Mouse (Mus musculus): Measurements from ENCODE around the gene Rpusd3. TPM values are rescaled to one million over a fixed set of nuclear protein-coding genes. Genes with fewer than 3 reads are reported as not detected.

Gene Rpusd3
- polyA plus RNA-seq, 1 experiment from 2014 or later, result 18.8 TPM

DNA sequence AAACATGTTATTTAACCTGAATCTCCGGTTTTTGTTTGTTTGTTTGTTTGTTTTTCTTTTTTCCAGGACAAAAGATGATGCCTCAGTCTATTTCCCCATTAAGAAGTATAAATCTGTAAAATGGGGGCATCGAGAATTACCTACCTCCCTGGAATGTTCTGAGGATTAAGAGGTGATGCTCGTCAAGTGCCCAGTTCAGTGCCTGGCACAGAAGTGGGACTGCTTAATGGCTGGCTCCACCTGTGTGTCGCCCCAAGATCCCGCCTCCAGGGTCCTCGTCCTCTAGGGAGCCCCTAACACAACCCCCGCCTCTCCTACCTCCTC is 42.0 kb downstream of the Rpusd3 start:
- H3K36me3 ChIP-seq (ENCODE audit: insufficient read depth), result peaks cover 58% of the 10 kb centered on the region
- no peaks in the 10 kb centered on the region for H3K9me3 ChIP-seq (ENCODE audit: low read depth, low read length)
- peaks cover 14% of the 10 kb centered on the region; the same call in 1 of the 2 replicates for H3K4me1 ChIP-seq (ENCODE audit: insufficient read depth)
- no peak; the same call in 1 of the 2 replicates for TF ChIP-seq CTCF (IDR thresholded peaks at IDR 0.05; ENCODE audit: low read depth)
- H3K27ac ChIP-seq (ENCODE audit: low read depth), result peak overlapping the region; percentile 95
- H3K9ac ChIP-seq, result peak overlapping the region; percentile 90
- H3K27me3 ChIP-seq (ENCODE audit: insufficient read depth, low read length), result no peaks in the 10 kb centered on the region
- 3% methylated on average over 7 of the region's 7 CpGs for WGBS
- peak overlapping the region; percentile 98 for H3K4me3 ChIP-seq (ENCODE audit: low read depth, low read length)
- peak overlapping the region; percentile 73 for H3K4me2 ChIP-seq
- DNase-seq, result no peak
- ATAC-seq (ENCODE audit: insufficient read depth), result no peak

DNA sequence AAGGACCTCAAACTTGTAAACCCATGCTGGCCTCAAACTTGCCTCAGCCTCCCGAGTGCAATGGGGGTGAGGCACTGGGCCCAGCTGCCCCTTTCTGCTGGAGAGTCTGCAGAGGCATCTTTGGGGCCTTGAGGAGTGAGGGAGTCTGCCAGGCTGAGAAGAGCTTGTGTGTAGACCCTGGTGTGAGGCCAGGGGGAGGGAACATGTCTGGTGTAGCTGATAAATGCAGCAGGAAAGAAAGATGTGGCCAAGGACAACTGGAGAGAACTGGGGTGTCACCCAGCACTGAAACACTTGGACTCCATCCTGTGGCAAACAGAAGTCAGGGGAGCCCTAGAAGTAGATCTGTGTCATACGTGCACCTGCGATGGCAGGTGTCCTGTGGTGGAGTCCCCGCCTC is 45.6 kb downstream of the Rpusd3 start:
- DNase-seq, result no peak
- Histone ChIP-seq H3K27ac (ENCODE audit: low read depth) (no peak overlapping the region), H3K36me3 (ENCODE audit: insufficient read depth) (peaks cover 75% of the 10 kb centered on the region), H3K9ac (no peak overlapping the region), H3K27me3 (ENCODE audit: insufficient read depth, low read length) (no peaks in the 10 kb centered on the region), H3K4me3 (ENCODE audit: low read depth, low read length) (no peak overlapping the region), H3K4me2 (no peak overlapping the region), H3K4me1 (ENCODE audit: insufficient read depth) (peaks cover 5% of the 10 kb centered on the region; the same call in 1 of the 2 replicates), H3K9me3 (ENCODE audit: low read depth, low read length) (no peaks in the 10 kb centered on the region)
- 88% methylated on average over 4 of the region's 4 CpGs for WGBS
- ATAC-seq (ENCODE audit: insufficient read depth), result no peak
- TF ChIP-seq CTCF (IDR thresholded peaks at IDR 0.05; ENCODE audit: low read depth), result no peak

DNA sequence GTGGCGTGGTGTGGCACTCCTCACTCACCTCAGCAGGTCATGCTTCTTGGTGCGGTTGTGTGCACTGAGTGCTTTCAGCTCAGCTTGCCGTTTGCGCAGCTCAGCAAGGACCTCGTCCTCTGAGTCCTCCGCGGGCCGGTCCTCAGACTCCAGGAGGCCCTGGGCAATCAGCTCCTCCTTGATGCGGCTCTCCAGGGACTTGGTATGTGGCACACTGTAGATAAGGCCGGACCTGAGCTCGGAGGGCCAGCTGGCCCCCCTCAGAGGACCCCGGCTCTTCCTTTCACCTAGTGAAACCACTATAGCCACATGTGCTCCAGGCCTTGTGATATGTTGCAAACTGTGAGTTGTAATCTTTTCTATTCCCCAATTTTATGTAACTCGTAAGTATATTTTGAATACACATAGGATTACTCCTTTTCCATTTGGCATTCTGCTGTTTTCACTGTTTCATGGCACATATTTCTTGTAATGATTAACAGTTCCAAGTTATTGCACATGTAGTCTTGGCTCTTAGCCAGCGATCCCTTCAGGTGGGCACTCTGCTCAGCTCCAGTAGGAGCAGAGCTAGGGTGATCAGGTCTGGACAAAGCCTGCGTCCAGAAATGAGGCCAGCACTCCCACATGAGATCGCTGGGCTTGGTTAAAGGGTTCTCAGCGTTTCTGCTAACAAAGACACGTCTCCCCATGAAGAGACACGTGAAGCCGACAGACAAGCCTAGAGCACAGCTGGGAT is 48.8 kb downstream of the Rpusd3 start:
- Histone ChIP-seq H3K27ac (ENCODE audit: low read depth) (no peak overlapping the region), H3K4me1 (ENCODE audit: insufficient read depth) (no peaks in the 10 kb centered on the region), H3K4me3 (ENCODE audit: low read depth, low read length) (no peak overlapping the region), H3K27me3 (ENCODE audit: insufficient read depth, low read length) (no peaks in the 10 kb centered on the region), H3K9me3 (ENCODE audit: low read depth, low read length) (no peaks in the 10 kb centered on the region), H3K36me3 (ENCODE audit: insufficient read depth) (peaks cover 84% of the 10 kb centered on the region), H3K4me2 (no peak overlapping the region), H3K9ac (no peak overlapping the region)
- no peak for TF ChIP-seq CTCF (IDR thresholded peaks at IDR 0.05; ENCODE audit: low read depth)
- ATAC-seq (ENCODE audit: insufficient read depth) (no peak), DNase-seq (peak; percentile 12)
- WGBS, result 84% methylated on average over 20 of the region's 20 CpGs

DNA sequence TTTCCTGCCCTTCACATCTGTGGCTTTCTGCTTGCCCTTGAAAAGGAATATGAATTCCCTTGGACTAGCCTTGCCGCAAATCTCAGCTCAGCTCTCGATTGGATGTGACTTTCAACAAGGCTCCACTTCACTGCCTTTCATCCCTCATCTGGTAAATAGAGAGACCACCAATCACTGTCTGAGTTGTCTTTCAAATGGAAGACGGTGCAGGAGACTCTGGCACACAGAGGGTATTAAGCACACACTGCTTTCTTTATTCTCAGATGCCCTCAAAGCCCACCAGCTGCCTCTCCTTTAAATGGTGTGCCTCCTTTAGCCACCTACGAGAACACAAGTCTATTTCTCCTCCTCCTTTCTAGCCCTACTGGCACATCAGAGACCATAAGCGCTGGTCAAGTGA is 50.6 kb downstream of the Rpusd3 start:
- Histone ChIP-seq H3K9me3 (ENCODE audit: low read depth, low read length) (no peaks in the 10 kb centered on the region), H3K27me3 (ENCODE audit: insufficient read depth, low read length) (no peaks in the 10 kb centered on the region), H3K4me2 (no peak overlapping the region), H3K4me3 (ENCODE audit: low read depth, low read length) (no peak overlapping the region), H3K9ac (no peak overlapping the region), H3K4me1 (ENCODE audit: insufficient read depth) (no peaks in the 10 kb centered on the region), H3K36me3 (ENCODE audit: insufficient read depth) (peaks cover 66% of the 10 kb centered on the region), H3K27ac (ENCODE audit: low read depth) (no peak overlapping the region)
- no peak for DNase-seq
- TF ChIP-seq CTCF (IDR thresholded peaks at IDR 0.05; ENCODE audit: low read depth), result no peak
- 76% methylated on average over 5 of the region's 5 CpGs for WGBS
- no peak for ATAC-seq (ENCODE audit: insufficient read depth)

DNA sequence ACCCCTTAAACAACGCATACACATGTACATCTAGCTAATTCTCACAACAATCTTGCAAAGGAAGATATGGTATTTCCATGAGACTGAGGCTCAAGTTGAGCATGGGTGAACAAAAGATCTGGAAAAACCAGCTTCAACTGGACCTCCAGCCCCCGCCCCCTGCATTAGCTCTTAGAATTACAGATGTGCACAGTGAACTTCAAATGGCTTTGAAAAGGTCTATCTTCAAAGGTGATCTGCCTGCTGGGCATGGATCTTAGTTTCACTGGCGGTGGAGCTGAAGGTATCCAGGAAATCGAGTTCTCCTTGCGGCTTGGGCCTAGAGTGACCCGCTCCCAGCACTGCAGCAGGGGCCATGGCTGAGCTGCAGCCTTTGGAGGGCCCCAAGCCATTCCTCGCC is 51.0 kb downstream of the Rpusd3 start:
- no peak overlapping the region for H3K4me3 ChIP-seq (ENCODE audit: low read depth, low read length)
- H3K4me2 ChIP-seq, result no peak overlapping the region
- no peaks in the 10 kb centered on the region for H3K9me3 ChIP-seq (ENCODE audit: low read depth, low read length)
- no peaks in the 10 kb centered on the region for H3K27me3 ChIP-seq (ENCODE audit: insufficient read depth, low read length)
- ATAC-seq (ENCODE audit: insufficient read depth) (no peak), DNase-seq (no peak)
- 87% methylated on average over 7 of the region's 7 CpGs for WGBS
- peaks cover 61% of the 10 kb centered on the region for H3K36me3 ChIP-seq (ENCODE audit: insufficient read depth)
- no peak overlapping the region for H3K27ac ChIP-seq (ENCODE audit: low read depth)
- H3K9ac ChIP-seq, result no peak overlapping the region
- no peak for TF ChIP-seq CTCF (IDR thresholded peaks at IDR 0.05; ENCODE audit: low read depth)
- no peaks in the 10 kb centered on the region for H3K4me1 ChIP-seq (ENCODE audit: insufficient read depth)

DNA sequence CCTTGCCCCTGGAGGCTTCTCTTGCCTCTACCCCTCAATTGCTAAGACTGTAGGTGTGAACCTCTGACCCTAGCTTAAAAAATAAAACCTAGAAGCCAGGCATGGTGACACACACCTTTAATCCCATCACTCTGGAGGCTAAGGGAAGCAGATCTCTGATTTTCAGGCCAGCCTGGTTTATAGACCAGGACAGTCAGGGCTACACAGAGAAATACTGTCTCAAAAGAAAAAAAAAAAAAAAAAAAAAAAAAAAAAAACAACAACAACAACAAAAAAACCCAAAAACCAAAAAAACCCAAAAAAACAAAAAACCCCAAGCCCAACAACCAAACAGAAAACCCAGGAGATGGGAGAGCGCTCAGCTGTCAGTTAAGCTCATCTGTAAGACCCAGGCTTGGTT is 51.6 kb downstream of the Rpusd3 start:
- 92% methylated on average over 1 of the region's 1 CpGs for WGBS
- Histone ChIP-seq H3K27me3 (ENCODE audit: insufficient read depth, low read length) (no peaks in the 10 kb centered on the region), H3K4me2 (no peak overlapping the region), H3K4me1 (ENCODE audit: insufficient read depth) (no peaks in the 10 kb centered on the region), H3K9ac (no peak overlapping the region), H3K4me3 (ENCODE audit: low read depth, low read length) (no peak overlapping the region), H3K36me3 (ENCODE audit: insufficient read depth) (peaks cover 57% of the 10 kb centered on the region), H3K9me3 (ENCODE audit: low read depth, low read length) (no peaks in the 10 kb centered on the region), H3K27ac (ENCODE audit: low read depth) (no peak overlapping the region)
- DNase-seq (no peak), ATAC-seq (ENCODE audit: insufficient read depth) (no peak)
- no peak for TF ChIP-seq CTCF (IDR thresholded peaks at IDR 0.05; ENCODE audit: low read depth)

DNA sequence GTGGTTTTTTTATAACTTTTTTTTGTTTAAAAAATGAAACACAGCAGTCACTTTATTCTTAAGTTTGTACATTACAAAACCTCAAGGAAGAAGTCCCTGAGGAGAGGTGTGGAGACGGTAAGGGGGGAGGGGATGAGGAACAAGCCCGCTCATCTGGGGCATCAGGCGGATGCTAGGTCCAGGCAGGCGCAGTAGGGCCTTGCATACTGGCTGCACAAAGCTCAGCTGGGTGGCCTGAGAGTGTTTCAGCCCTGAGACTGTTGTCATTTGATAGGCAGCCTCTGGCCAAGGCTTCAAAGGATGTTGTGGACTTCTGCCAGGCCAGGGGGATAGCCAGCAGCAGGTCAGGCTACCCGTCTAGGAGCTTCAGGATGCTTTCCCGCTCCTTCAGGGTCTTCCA is 52.5 kb downstream of the Rpusd3 start:
- ATAC-seq (ENCODE audit: insufficient read depth) (no peak), DNase-seq (no peak)
- no peak overlapping the region for H3K27ac ChIP-seq (ENCODE audit: low read depth)
- TF ChIP-seq CTCF (IDR thresholded peaks at IDR 0.05; ENCODE audit: low read depth), result no peak
- H3K9ac ChIP-seq, result no peak overlapping the region
- no peak overlapping the region for H3K4me3 ChIP-seq (ENCODE audit: low read depth, low read length)
- H3K36me3 ChIP-seq (ENCODE audit: insufficient read depth), result peaks cover 47% of the 10 kb centered on the region
- H3K4me2 ChIP-seq, result no peak overlapping the region
- H3K4me1 ChIP-seq (ENCODE audit: insufficient read depth), result no peaks in the 10 kb centered on the region
- 88% methylated on average over 6 of the region's 6 CpGs for WGBS
- no peaks in the 10 kb centered on the region for H3K27me3 ChIP-seq (ENCODE audit: insufficient read depth, low read length)
- no peaks in the 10 kb centered on the region for H3K9me3 ChIP-seq (ENCODE audit: low read depth, low read length)

Small RNA genes within 50 kb of the gene (microRNA-seq; reads per million reads assigned to microRNA genes)
- gene Gm24387 (ENCODE audit: borderline number of aligned reads), result not detected

Other genes starting within 250 kb of the Rpusd3 start
- 0.61 and 0.80 TPM in 2 replicates for gene Lhfpl4, start 224.0 kb downstream of the Rpusd3 start, polyA plus RNA-seq (2014; fragmentation: Nextera tagmentation; extraction: Ambion mirVana)
- gene Mtmr14, start 181.5 kb downstream of the Rpusd3 start, polyA plus RNA-seq (2014; fragmentation: Nextera tagmentation; extraction: Ambion mirVana), result 41.1 and 47.0 TPM in 2 replicates
- not detected in 2 replicates for gene Cpne9, start 137.0 kb downstream of the Rpusd3 start, polyA plus RNA-seq (2014; fragmentation: Nextera tagmentation; extraction: Ambion mirVana)
- gene Brpf1, start 112.2 kb downstream of the Rpusd3 start, polyA plus RNA-seq (2014; fragmentation: Nextera tagmentation; extraction: Ambion mirVana), result 24.6 and 26.4 TPM in 2 replicates
- gene Ogg1, start 92.4 kb downstream of the Rpusd3 start, polyA plus RNA-seq (2014; fragmentation: Nextera tagmentation; extraction: Ambion mirVana), result 16.9 and 17.7 TPM in 2 replicates
- gene Camk1, start 75.4 kb downstream of the Rpusd3 start, polyA plus RNA-seq (2014; fragmentation: Nextera tagmentation; extraction: Ambion mirVana), result 109 and 110 TPM in 2 replicates
- gene Tada3, start 41.5 kb downstream of the Rpusd3 start, polyA plus RNA-seq (2014; fragmentation: Nextera tagmentation; extraction: Ambion mirVana), result 45.9 and 49.4 TPM in 2 replicates
- gene Arpc4, start 41.2 kb downstream of the Rpusd3 start, polyA plus RNA-seq (2014; fragmentation: Nextera tagmentation; extraction: Ambion mirVana), result 211 and 214 TPM in 2 replicates
- gene Ttll3, start 30.1 kb downstream of the Rpusd3 start, polyA plus RNA-seq (2014; fragmentation: Nextera tagmentation; extraction: Ambion mirVana), result 2.2 and 2.5 TPM in 2 replicates
- not detected in 2 replicates for gene Cidec, start 16.4 kb upstream of the Rpusd3 start, polyA plus RNA-seq (2014; fragmentation: Nextera tagmentation; extraction: Ambion mirVana)
- gene Jagn1, start 23.2 kb upstream of the Rpusd3 start, polyA plus RNA-seq (2014; fragmentation: Nextera tagmentation; extraction: Ambion mirVana), result 70.0 and 76.4 TPM in 2 replicates
- gene Il17re, start 39.1 kb upstream of the Rpusd3 start, polyA plus RNA-seq (2014; fragmentation: Nextera tagmentation; extraction: Ambion mirVana), result 12.0 and 12.2 TPM in 2 replicates
- gene Il17rc, start 52.1 kb upstream of the Rpusd3 start, polyA plus RNA-seq (2014; fragmentation: Nextera tagmentation; extraction: Ambion mirVana), result 7.7 and 9.1 TPM in 2 replicates
- 20.7 and 27.0 TPM in 2 replicates for gene Creld1, start 64.0 kb upstream of the Rpusd3 start, polyA plus RNA-seq (2014; fragmentation: Nextera tagmentation; extraction: Ambion mirVana)
- gene Prrt3, start 82.6 kb upstream of the Rpusd3 start, polyA plus RNA-seq (2014; fragmentation: Nextera tagmentation; extraction: Ambion mirVana), result 0.05 and 0.16 TPM in 2 replicates
- gene Emc3, start 112.3 kb upstream of the Rpusd3 start, polyA plus RNA-seq (2014; fragmentation: Nextera tagmentation; extraction: Ambion mirVana), result 92.8 and 97.6 TPM in 2 replicates
- 15.4 and 15.7 TPM in 2 replicates for gene Fancd2, start 112.3 kb upstream of the Rpusd3 start, polyA plus RNA-seq (2014; fragmentation: Nextera tagmentation; extraction: Ambion mirVana)
- 0.17 TPM in 1 of 2 replicates, not detected in the other for gene Fancd2os, start 181.4 kb upstream of the Rpusd3 start, polyA plus RNA-seq (2014; fragmentation: Nextera tagmentation; extraction: Ambion mirVana)
- gene Brk1, start 185.4 kb upstream of the Rpusd3 start, polyA plus RNA-seq (2014; fragmentation: Nextera tagmentation; extraction: Ambion mirVana), result 227 and 239 TPM in 2 replicates
- 42.2 and 42.7 TPM in 2 replicates for gene Vhl, start 204.6 kb upstream of the Rpusd3 start, polyA plus RNA-seq (2014; fragmentation: Nextera tagmentation; extraction: Ambion mirVana)
- gene Irak2, start 219.1 kb upstream of the Rpusd3 start, polyA plus RNA-seq (2014; fragmentation: Nextera tagmentation; extraction: Ambion mirVana), result 3.1 and 3.6 TPM in 2 replicates